Mouse (Mus musculus): ENCODE results near the gene Trim40. TPM values are rescaled to one million over a fixed set of nuclear protein-coding genes. Genes with fewer than 3 reads are reported as not detected.

The Trim40 gene
- polyA plus RNA-seq (2017; shearing (Covaris generic)) = not detected

GRCm38 (mm10) chr17:36890073-36890903 is at the start of gene Trim40:
TSS of gene Trim40 (minus strand) at chr17:36890123.

GRCm38 (mm10) chr17:36897552-36898205 is 7.8 kb upstream of the Trim40 start, which contains the start of gene Trim31:
TSS of gene Trim31 (plus strand) at chr17:36898118.

GRCm38 (mm10) chr17:36869284-36869954 is 20.5 kb downstream of the Trim40 start, which contains the start of gene Trim10:
TSS of gene Trim10 (plus strand) at chr17:36869574.

GRCm38 (mm10) chr17:36866719-36867527 is 23.0 kb downstream of the Trim40 start, which contains the start of gene Trim15:
TSS of gene Trim15 (minus strand) at chr17:36867210.

GRCm38 (mm10) chr17:36836874-36837647 is 52.9 kb downstream of the Trim40 start, which contains the start of gene Trim26:
TSS of gene Trim26 (plus strand) at chr17:36837134.

Other genes starting within 250 kb of the Trim40 start
- under 1 TPM; 0.28 to 0.60 TPM for gene H2-M9, start 247.5 kb downstream of the Trim40 start, polyA plus RNA-seq (2017; shearing (Covaris generic))
- not detected for gene H2-M1, start 217.9 kb downstream of the Trim40 start, polyA plus RNA-seq (2017; shearing (Covaris generic))
- under 1 TPM; 0.11 to 0.29 TPM for gene H2-M10.5, start 117.2 kb downstream of the Trim40 start, polyA plus RNA-seq (2017; shearing (Covaris generic))
- not detected for gene H2-M10.6, start 78.0 kb downstream of the Trim40 start, polyA plus RNA-seq (2017; shearing (Covaris generic))
- gene Trim26, start 53.0 kb downstream of the Trim40 start, polyA plus RNA-seq (2017; shearing (Covaris generic)) = 100 to 1,000 TPM; 137 to 139 TPM
- gene Trim15, start 22.9 kb downstream of the Trim40 start, polyA plus RNA-seq (2017; shearing (Covaris generic)) = under 1 TPM; 0.17 to 0.28 TPM
- under 1 TPM; 0.18 to 0.42 TPM for gene Trim10, start 20.5 kb downstream of the Trim40 start, polyA plus RNA-seq (2017; shearing (Covaris generic))
- gene Trim31, start 8.0 kb upstream of the Trim40 start, polyA plus RNA-seq (2017; shearing (Covaris generic)) = under 1 TPM; 0.10 to 0.45 TPM
- gene Rnf39, start 52.8 kb upstream of the Trim40 start, polyA plus RNA-seq (2017; shearing (Covaris generic)) = under 1 TPM; 0.17 to 0.95 TPM
- 100 to 1,000 TPM; 151 to 165 TPM for gene Ppp1r11, start 61.6 kb upstream of the Trim40 start, polyA plus RNA-seq (2017; shearing (Covaris generic))
- gene Znrd1, start 68.4 kb upstream of the Trim40 start, polyA plus RNA-seq (2017; shearing (Covaris generic)) = 10 to 100 TPM; 84.9 to 90.5 TPM
- 1 to 10 TPM; 4.4 to 5.6 TPM for gene Znrd1as, start 68.5 kb upstream of the Trim40 start, polyA plus RNA-seq (2017; shearing (Covaris generic))
- not detected for gene 2410137M14Rik, start 91.1 kb upstream of the Trim40 start, polyA plus RNA-seq (2017; shearing (Covaris generic))
- under 1 TPM in 1 of 2 experiments, not detected in 1; 0.70 TPM for gene H2-M5, start 99.4 kb upstream of the Trim40 start, polyA plus RNA-seq (2017; shearing (Covaris generic))
- gene Zfp57, start 111.0 kb upstream of the Trim40 start, polyA plus RNA-seq (2017; shearing (Covaris generic)) = under 1 TPM; 0.11 to 0.60 TPM
- not detected for gene Mog, start 133.3 kb upstream of the Trim40 start, polyA plus RNA-seq (2017; shearing (Covaris generic))
- gene Gabbr1, start 155.8 kb upstream of the Trim40 start, polyA plus RNA-seq (2017; shearing (Covaris generic)) = 10 to 100 TPM in 1 of 2 experiments, 1 to 10 TPM in 1; 8.3 to 13.7 TPM
- gene Olfr90, start 198.4 kb upstream of the Trim40 start, polyA plus RNA-seq (2017; shearing (Covaris generic)) = under 1 TPM; 0.16 to 0.42 TPM
- under 1 TPM; 0.10 to 0.13 TPM for gene Olfr91, start 208.2 kb upstream of the Trim40 start, polyA plus RNA-seq (2017; shearing (Covaris generic))
- under 1 TPM in 1 of 2 experiments, not detected in 1; 0.13 TPM for gene Olfr92, start 230.0 kb upstream of the Trim40 start, polyA plus RNA-seq (2017; shearing (Covaris generic))

Data from inflammation-experienced regulatory T-cells (primary cell).